Mouse (Mus musculus): ENCODE data around the gene Lrrc30. TPM values are rescaled to one million over a fixed set of nuclear protein-coding genes. Genes with fewer than 3 reads are reported as not detected.

The Lrrc30 gene
- polyA plus RNA-seq, 1 experiment from 2014 or later = 0.11 TPM

- Histone ChIP-seq H3K27ac (no peak overlapping the region), H3K36me3 (no peaks in the 10 kb centered on the region), H3K4me1 (replicated peaks) (peaks cover 11% of the 10 kb centered on the region), H3K4me2 (no peak overlapping the region; the same call in 1 of the 2 replicates), H3K9me3 (no peaks in the 10 kb centered on the region), H3K9ac (replicated peaks) (no peak overlapping the region), H3K27me3 (peaks cover 2% of the 10 kb centered on the region; the same call in 1 of the 2 replicates), H3K4me3 (replicated peaks) (no peak overlapping the region)
- no peak for ATAC-seq (ENCODE audit: insufficient number of reproducible peaks, insufficient read depth, low FRiP score, low TSS enrichment, low read depth)
- WGBS = 31% methylated on average over 3 of the region's 3 CpGs
Measured at GRCm38 (mm10) chr17:67629746-67630145, 2.8 kb downstream of the Lrrc30 start.

GRCm38 (mm10) chr17:67629211-67629657 lies 3.3 kb downstream of the Lrrc30 start:
- Histone ChIP-seq H3K4me3 (replicated peaks) (no peak overlapping the region), H3K36me3 (no peaks in the 10 kb centered on the region), H3K4me2 (peak overlapping the region; percentile 23; the same call in 1 of the 2 replicates), H3K9me3 (no peaks in the 10 kb centered on the region), H3K4me1 (replicated peaks) (peaks cover 11% of the 10 kb centered on the region), H3K9ac (replicated peaks) (no peak overlapping the region), H3K27me3 (peaks cover 2% of the 10 kb centered on the region; the same call in 1 of the 2 replicates), H3K27ac (no peak overlapping the region)
- ATAC-seq (ENCODE audit: insufficient number of reproducible peaks, insufficient read depth, low FRiP score, low TSS enrichment, low read depth) = 0 out of 2 replicates have a peak, but pooled peaks have one; percentile 34
- WGBS = 16% methylated on average over 13 of the region's 13 CpGs

GRCm38 (mm10) chr17:67628475-67628874 lies 4.0 kb downstream of the Lrrc30 start:
- H3K4me1 ChIP-seq (replicated peaks) = peaks cover 15% of the 10 kb centered on the region
- peaks cover 2% of the 10 kb centered on the region; the same call in 1 of the 2 replicates for H3K27me3 ChIP-seq
- no peak overlapping the region for H3K4me2 ChIP-seq
- no peaks in the 10 kb centered on the region for H3K9me3 ChIP-seq
- no peak for ATAC-seq (ENCODE audit: insufficient number of reproducible peaks, insufficient read depth, low FRiP score, low TSS enrichment, low read depth)
- H3K27ac ChIP-seq = no peak overlapping the region
- WGBS = 79% methylated on average over 15 of the region's 15 CpGs
- no peak overlapping the region for H3K4me3 ChIP-seq (replicated peaks)
- no peak overlapping the region for H3K9ac ChIP-seq (replicated peaks)
- H3K36me3 ChIP-seq = no peaks in the 10 kb centered on the region

DNA sequence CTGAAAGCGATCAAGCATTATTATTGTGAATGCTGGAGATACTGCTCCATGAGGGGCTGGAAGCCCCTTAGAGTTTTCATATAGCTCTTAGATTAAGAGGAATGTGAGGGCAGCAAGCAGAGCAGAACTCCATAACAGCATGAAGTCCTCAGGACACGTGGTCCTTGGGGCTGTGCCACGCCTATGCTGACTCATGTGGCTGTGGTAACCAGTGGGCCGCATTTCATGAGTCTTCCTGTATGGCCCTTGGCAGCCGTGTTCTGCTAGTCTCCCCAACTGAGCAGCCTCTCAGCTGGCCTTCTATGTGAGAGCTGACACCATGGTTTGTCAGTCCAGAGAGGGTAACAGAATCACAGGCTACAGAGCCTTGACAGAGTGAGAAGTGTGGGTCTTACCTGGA lies 7.1 kb downstream of the Lrrc30 start:
- WGBS = 84% methylated on average over 5 of the region's 5 CpGs
- Histone ChIP-seq H3K9ac (replicated peaks) (no peak overlapping the region), H3K36me3 (no peaks in the 10 kb centered on the region), H3K4me1 (replicated peaks) (peaks cover 17% of the 10 kb centered on the region), H3K27me3 (no peaks in the 10 kb centered on the region), H3K9me3 (no peaks in the 10 kb centered on the region), H3K4me2 (no peak overlapping the region), H3K27ac (no peak overlapping the region), H3K4me3 (replicated peaks) (no peak overlapping the region)
- ATAC-seq (ENCODE audit: insufficient number of reproducible peaks, insufficient read depth, low FRiP score, low TSS enrichment, low read depth) = no peak

DNA sequence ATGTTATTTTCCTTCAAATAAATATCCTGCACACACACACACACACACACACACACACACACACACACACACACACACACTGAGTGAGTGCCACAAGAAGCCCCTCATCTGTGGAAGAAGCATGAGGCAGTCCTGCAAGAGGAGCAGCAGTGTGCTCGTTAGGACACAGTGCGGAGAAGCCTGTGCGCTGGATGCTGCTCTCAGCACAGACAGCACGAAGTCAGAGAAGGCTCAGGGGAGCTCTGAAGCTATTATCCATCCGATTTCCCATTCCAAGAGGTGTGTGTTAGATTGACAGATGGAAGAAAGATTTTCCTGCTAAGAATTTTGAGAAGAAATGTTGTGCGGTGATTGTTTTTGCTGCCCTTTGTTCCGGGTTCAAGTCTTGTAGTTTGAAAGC lies 13.5 kb downstream of the Lrrc30 start:
- 72% methylated on average over 7 of the region's 7 CpGs for WGBS
- Histone ChIP-seq H3K9ac (replicated peaks) (no peak overlapping the region), H3K4me1 (replicated peaks) (peaks cover 6% of the 10 kb centered on the region; the same call in 1 of the 2 replicates), H3K4me2 (no peak overlapping the region), H3K27me3 (no peaks in the 10 kb centered on the region), H3K9me3 (no peaks in the 10 kb centered on the region), H3K27ac (no peak overlapping the region), H3K36me3 (no peaks in the 10 kb centered on the region), H3K4me3 (replicated peaks) (no peak overlapping the region)
- ATAC-seq (ENCODE audit: insufficient number of reproducible peaks, insufficient read depth, low FRiP score, low TSS enrichment, low read depth) = no peak

- H3K4me3 ChIP-seq (replicated peaks) = no peak overlapping the region
- no peaks in the 10 kb centered on the region for H3K9me3 ChIP-seq
- H3K27ac ChIP-seq = no peak overlapping the region
- no peaks in the 10 kb centered on the region for H3K27me3 ChIP-seq
- no peak for ATAC-seq (ENCODE audit: insufficient number of reproducible peaks, insufficient read depth, low FRiP score, low TSS enrichment, low read depth)
- no peaks in the 10 kb centered on the region for H3K36me3 ChIP-seq
- H3K4me1 ChIP-seq (replicated peaks) = no peaks in the 10 kb centered on the region
- WGBS = 83% methylated on average over 4 of the region's 5 CpGs
- no peak overlapping the region for H3K9ac ChIP-seq (replicated peaks)
- no peak overlapping the region for H3K4me2 ChIP-seq
Measured at GRCm38 (mm10) chr17:67614381-67614780, 18.1 kb downstream of the Lrrc30 start.

DNA sequence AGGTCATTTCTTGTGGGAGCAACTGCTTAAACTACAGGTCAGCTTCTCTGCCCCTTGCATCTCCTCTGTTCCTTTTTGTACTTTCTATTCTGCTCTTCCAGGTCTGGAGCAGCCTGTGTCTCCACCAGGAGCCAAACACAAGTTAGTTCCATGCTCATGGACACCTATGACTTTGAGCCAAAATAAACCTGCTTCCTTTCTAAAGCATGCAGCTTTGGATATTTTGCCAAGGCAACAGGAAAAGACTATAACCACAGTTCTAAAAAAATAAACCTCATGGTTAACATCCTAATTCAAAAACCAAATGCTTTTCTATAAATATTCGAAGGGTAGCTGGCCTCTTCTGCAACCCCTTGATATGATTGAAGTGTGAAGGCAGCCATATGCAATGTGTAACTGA lies 19.9 kb downstream of the Lrrc30 start:
- no peaks in the 10 kb centered on the region for H3K36me3 ChIP-seq
- H3K4me3 ChIP-seq (replicated peaks) = no peak overlapping the region
- WGBS = 79% methylated on average over 1 of the region's 1 CpGs
- no peak overlapping the region for H3K4me2 ChIP-seq
- no peak overlapping the region for H3K9ac ChIP-seq (replicated peaks)
- H3K4me1 ChIP-seq (replicated peaks) = no peaks in the 10 kb centered on the region
- no peak overlapping the region for H3K27ac ChIP-seq
- H3K27me3 ChIP-seq = no peaks in the 10 kb centered on the region
- H3K9me3 ChIP-seq = no peaks in the 10 kb centered on the region
- no peak for ATAC-seq (ENCODE audit: insufficient number of reproducible peaks, insufficient read depth, low FRiP score, low TSS enrichment, low read depth)

DNA sequence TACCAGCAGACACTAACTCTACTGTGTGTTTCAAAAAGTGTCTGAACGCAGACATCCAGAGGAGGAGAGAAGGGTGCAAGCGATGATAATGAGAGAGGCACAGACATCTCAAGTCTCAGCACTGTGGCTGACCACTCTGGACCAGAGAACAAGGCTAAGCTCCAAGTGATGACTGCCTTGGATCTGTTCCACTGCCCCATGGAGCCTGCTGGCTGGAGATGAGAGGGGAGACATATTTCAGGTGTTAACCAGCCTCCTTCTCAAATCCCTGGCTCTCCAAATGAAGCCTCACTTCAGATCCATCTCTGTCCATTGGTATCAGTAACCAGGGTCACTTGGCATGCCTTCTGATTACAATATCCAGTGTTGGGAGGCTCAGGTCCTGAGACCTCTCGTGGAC lies 20.4 kb downstream of the Lrrc30 start:
- Histone ChIP-seq H3K4me2 (no peak overlapping the region), H3K27ac (no peak overlapping the region), H3K36me3 (no peaks in the 10 kb centered on the region), H3K27me3 (no peaks in the 10 kb centered on the region), H3K4me1 (replicated peaks) (no peaks in the 10 kb centered on the region), H3K4me3 (replicated peaks) (no peak overlapping the region), H3K9me3 (no peaks in the 10 kb centered on the region), H3K9ac (replicated peaks) (no peak overlapping the region)
- ATAC-seq (ENCODE audit: insufficient number of reproducible peaks, insufficient read depth, low FRiP score, low TSS enrichment, low read depth) = no peak
- WGBS = 93% methylated on average over 3 of the region's 3 CpGs

DNA sequence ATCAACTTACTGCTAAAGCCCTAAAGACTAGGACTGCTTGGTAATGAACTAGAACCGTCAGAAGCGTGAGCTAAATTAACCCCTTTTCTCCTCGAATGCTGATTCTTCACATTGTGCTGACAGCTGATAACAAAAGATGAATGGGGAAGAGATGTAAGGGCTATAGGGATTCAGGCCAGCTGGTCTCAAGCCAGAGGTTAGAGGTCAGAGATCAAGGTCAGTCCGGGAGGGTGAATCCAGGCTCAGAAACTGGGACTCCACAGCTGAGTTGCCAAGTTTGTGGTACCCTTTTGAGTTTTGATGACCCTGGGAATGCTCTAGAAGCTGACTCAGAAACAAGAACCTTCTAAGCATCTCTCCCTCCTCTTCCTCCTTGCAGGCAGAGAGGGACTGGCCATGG lies 28.1 kb downstream of the Lrrc30 start:
- ATAC-seq (ENCODE audit: insufficient number of reproducible peaks, insufficient read depth, low FRiP score, low TSS enrichment, low read depth) = no peak
- Histone ChIP-seq H3K9me3 (no peaks in the 10 kb centered on the region), H3K36me3 (no peaks in the 10 kb centered on the region), H3K27ac (no peak overlapping the region), H3K9ac (replicated peaks) (no peak overlapping the region), H3K4me2 (no peak overlapping the region), H3K4me1 (replicated peaks) (no peaks in the 10 kb centered on the region), H3K27me3 (no peaks in the 10 kb centered on the region), H3K4me3 (replicated peaks) (no peak overlapping the region)
- 62% methylated on average over 4 of the region's 4 CpGs for WGBS

GRCm38 (mm10) chr17:67602556-67602955 lies 30.0 kb downstream of the Lrrc30 start:
- Histone ChIP-seq H3K9me3 (no peaks in the 10 kb centered on the region), H3K4me2 (no peak overlapping the region), H3K4me3 (replicated peaks) (no peak overlapping the region), H3K27me3 (no peaks in the 10 kb centered on the region), H3K36me3 (no peaks in the 10 kb centered on the region), H3K4me1 (replicated peaks) (peaks cover 7% of the 10 kb centered on the region; the same call in 1 of the 2 replicates), H3K27ac (no peak overlapping the region), H3K9ac (replicated peaks) (no peak overlapping the region)
- ATAC-seq (ENCODE audit: insufficient number of reproducible peaks, insufficient read depth, low FRiP score, low TSS enrichment, low read depth) = no peak
- 86% methylated on average over 4 of the region's 4 CpGs for WGBS

DNA sequence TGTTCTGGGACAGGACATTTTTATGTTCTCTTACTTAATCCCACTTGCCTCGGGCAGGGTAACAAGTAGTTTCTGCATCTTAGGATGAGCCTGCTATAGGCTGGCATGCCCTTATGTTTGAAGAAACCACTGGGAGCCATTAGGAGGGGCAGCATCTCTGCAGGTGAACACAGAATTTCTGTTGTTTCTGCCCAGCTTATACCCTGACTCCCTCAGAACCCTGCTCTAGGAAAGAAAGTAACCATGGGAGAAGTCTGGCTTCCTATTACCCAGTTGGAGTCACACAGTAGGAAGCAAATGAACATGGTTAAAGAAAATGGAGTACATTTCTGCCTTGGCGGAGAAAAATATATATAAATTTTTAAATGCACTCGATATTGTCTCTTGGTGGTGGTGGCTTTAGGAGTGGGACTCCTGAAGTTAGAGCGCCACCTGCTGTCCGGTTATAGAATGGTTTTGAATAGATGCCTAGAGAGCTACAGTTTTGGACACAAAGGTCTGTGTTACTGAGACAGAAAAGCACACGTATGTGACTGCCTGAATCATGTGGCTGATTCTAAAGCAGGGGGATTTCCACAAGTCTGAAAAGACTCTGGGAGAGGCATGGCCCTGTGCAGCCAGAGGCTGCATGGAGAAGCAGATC lies 47.5 kb downstream of the Lrrc30 start:
- Histone ChIP-seq H3K4me2 (no peak overlapping the region), H3K9ac (replicated peaks) (no peak overlapping the region), H3K36me3 (no peaks in the 10 kb centered on the region), H3K4me3 (replicated peaks) (no peak overlapping the region), H3K9me3 (no peaks in the 10 kb centered on the region), H3K27ac (no peak overlapping the region), H3K27me3 (peaks cover 8% of the 10 kb centered on the region; the same call in 1 of the 2 replicates), H3K4me1 (replicated peaks) (no peaks in the 10 kb centered on the region)
- ATAC-seq (ENCODE audit: insufficient number of reproducible peaks, insufficient read depth, low FRiP score, low TSS enrichment, low read depth) = 0 out of 2 replicates have a peak, but pooled peaks have one; percentile 26
- WGBS = 23% methylated on average over 6 of the region's 6 CpGs

DNA sequence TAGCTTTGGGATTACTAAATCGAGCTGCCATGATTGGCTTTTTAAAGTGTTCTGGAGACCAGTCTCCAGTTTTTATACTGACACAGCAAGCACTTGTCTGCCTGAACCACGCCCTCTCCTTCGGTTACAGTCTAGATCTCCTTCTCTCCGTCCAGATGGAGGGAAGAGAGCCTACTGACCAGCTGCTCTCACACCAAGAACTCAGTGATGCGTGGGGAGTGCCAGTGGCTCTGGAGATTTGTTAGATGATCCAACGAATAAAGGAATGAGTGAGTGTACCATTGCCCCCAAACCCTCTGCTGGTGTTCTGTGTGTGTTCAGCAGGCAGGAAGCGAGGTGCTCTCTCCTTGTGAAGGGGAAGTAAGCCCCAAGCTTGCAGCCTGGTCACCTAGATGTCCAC lies 48.0 kb downstream of the Lrrc30 start:
- ATAC-seq (ENCODE audit: insufficient number of reproducible peaks, insufficient read depth, low FRiP score, low TSS enrichment, low read depth) = no peak
- Histone ChIP-seq H3K27me3 (peaks cover 8% of the 10 kb centered on the region; the same call in 1 of the 2 replicates), H3K27ac (no peak overlapping the region), H3K4me2 (no peak overlapping the region), H3K4me3 (replicated peaks) (no peak overlapping the region), H3K9ac (replicated peaks) (no peak overlapping the region), H3K36me3 (no peaks in the 10 kb centered on the region), H3K9me3 (no peaks in the 10 kb centered on the region), H3K4me1 (replicated peaks) (no peaks in the 10 kb centered on the region)
- 67% methylated on average over 7 of the region's 7 CpGs for WGBS

Measured in limb, embryonic 12.5 days (tissue).